Mouse (Mus musculus): ENCODE results near the gene Olfr213. TPM values are rescaled to one million over a fixed set of nuclear protein-coding genes. Genes with fewer than 3 reads are reported as not detected.
"Not testable (repeated sequence)": the region's sequence is repeated elsewhere in the genome, so short reads cannot be mapped to it uniquely, and the experiment has no call there.

The Olfr213 gene
- polyA plus RNA-seq (2015; fragmentation: Nextera tagmentation; extraction: Ambion mirVana), result not detected in 2 replicates

GRCm38 (mm10) chr6:116538156-116538555 is at the start of gene Olfr213:
TSS of gene Olfr213 (plus strand) at chr6:116538456.
- TF ChIP-seq CTCF (IDR thresholded peaks at IDR 0.05; ENCODE audit: low read depth), result no peak
- no peak for TF ChIP-seq EP300 (optimal IDR thresholded peaks at IDR 0.05)
- no peak for ATAC-seq (ENCODE audit: low FRiP score, low TSS enrichment)
- WGBS, result 76% methylated on average over 1 of the region's 1 CpGs

GRCm38 (mm10) chr6:116488791-116489190 is 49.5 kb upstream of the Olfr213 start, which contains the start of gene Olfr211:
TSS of gene Olfr211 (plus strand) at chr6:116489091.
- Histone ChIP-seq H3K27me3 (ENCODE audit: control insufficient read depth, insufficient read depth, low read length) (no peaks in the 10 kb centered on the region), H3K4me2 (replicated peaks; ENCODE audit: low read depth) (no peak within 1 kb of the TSS), H3K9me3 (ENCODE audit: control insufficient read depth, low read length) (no peaks in the 10 kb centered on the region), H3K4me1 (replicated peaks; ENCODE audit: control insufficient read depth, insufficient read depth) (no peaks in the 10 kb centered on the region), H3K27ac (replicated peaks) (no peak within 1 kb of the TSS), H3K4me3 (ENCODE audit: low read depth, low read length) (no peak within 1 kb of the TSS), H3K36me3 (ENCODE audit: control insufficient read depth, insufficient read depth, low read length) (no peaks in the 10 kb centered on the region), H3K9ac (ENCODE audit: low read length) (no peak within 1 kb of the TSS)
- 68% methylated on average over 4 of the region's 4 CpGs for WGBS
- DNase-seq (ENCODE audit: low spot score), result no peak
- no peak for ATAC-seq (ENCODE audit: low FRiP score, low TSS enrichment)
- TF ChIP-seq EP300 (optimal IDR thresholded peaks at IDR 0.05) (no peak), CTCF (IDR thresholded peaks at IDR 0.05; ENCODE audit: low read depth) (no peak)

More at GRCm38 (mm10) chr6:116538156-116538555, at the start of gene Olfr213:
- Histone ChIP-seq H3K9ac (ENCODE audit: low read length) (no peak within 1 kb of the TSS), H3K9me3 (ENCODE audit: control insufficient read depth, low read length) (no peaks in the 10 kb centered on the region), H3K4me2 (replicated peaks; ENCODE audit: low read depth) (no peak within 1 kb of the TSS), H3K4me3 (ENCODE audit: low read depth, low read length) (no peak within 1 kb of the TSS), H3K36me3 (ENCODE audit: control insufficient read depth, insufficient read depth, low read length) (no peaks in the 10 kb centered on the region), H3K4me1 (replicated peaks; ENCODE audit: control insufficient read depth, insufficient read depth) (no peaks in the 10 kb centered on the region), H3K27ac (replicated peaks) (no peak within 1 kb of the TSS), H3K27me3 (ENCODE audit: control insufficient read depth, insufficient read depth, low read length) (no peaks in the 10 kb centered on the region)
- no peak for DNase-seq (ENCODE audit: low spot score)

- no peak for DNase-seq (ENCODE audit: low spot score)
- no peaks in the 10 kb centered on the region for H3K9me3 ChIP-seq (ENCODE audit: control insufficient read depth, low read length)
- TF ChIP-seq EP300 (optimal IDR thresholded peaks at IDR 0.05) (no peak), CTCF (IDR thresholded peaks at IDR 0.05; ENCODE audit: low read depth) (no peak)
- no peak for ATAC-seq (ENCODE audit: low FRiP score, low TSS enrichment)
- H3K27me3 ChIP-seq (ENCODE audit: control insufficient read depth, insufficient read depth, low read length), result no peaks in the 10 kb centered on the region
- no peak overlapping the region for H3K4me3 ChIP-seq (ENCODE audit: low read depth, low read length)
- H3K4me2 ChIP-seq (replicated peaks; ENCODE audit: low read depth), result no peak overlapping the region
- H3K4me1 ChIP-seq (replicated peaks; ENCODE audit: control insufficient read depth, insufficient read depth), result no peaks in the 10 kb centered on the region
- 80% methylated on average over 5 of the region's 5 CpGs for WGBS
- no peaks in the 10 kb centered on the region for H3K36me3 ChIP-seq (ENCODE audit: control insufficient read depth, insufficient read depth, low read length)
- H3K9ac ChIP-seq (ENCODE audit: low read length), result no peak overlapping the region
- no peak overlapping the region for H3K27ac ChIP-seq (replicated peaks)
These were observed 44.5 kb upstream of the Olfr213 start for GRCm38 (mm10) chr6:116493742-116494141.

- Histone ChIP-seq H3K27me3 (ENCODE audit: control insufficient read depth, insufficient read depth, low read length) (no peaks in the 10 kb centered on the region), H3K27ac (replicated peaks) (no peak overlapping the region), H3K36me3 (ENCODE audit: control insufficient read depth, insufficient read depth, low read length) (no peaks in the 10 kb centered on the region), H3K4me2 (replicated peaks; ENCODE audit: low read depth) (no peak overlapping the region), H3K9me3 (ENCODE audit: control insufficient read depth, low read length) (no peaks in the 10 kb centered on the region), H3K4me3 (ENCODE audit: low read depth, low read length) (no peak overlapping the region), H3K4me1 (replicated peaks; ENCODE audit: control insufficient read depth, insufficient read depth) (no peaks in the 10 kb centered on the region), H3K9ac (ENCODE audit: low read length) (no peak overlapping the region)
- no peak for TF ChIP-seq EP300 (optimal IDR thresholded peaks at IDR 0.05)
- TF ChIP-seq CTCF (IDR thresholded peaks at IDR 0.05; ENCODE audit: low read depth), result no peak
- no peak for DNase-seq (ENCODE audit: low spot score)
- 85% methylated on average over 1 of the region's 1 CpGs for WGBS
- ATAC-seq (ENCODE audit: low FRiP score, low TSS enrichment), result no peak
These were observed 42.3 kb upstream of the Olfr213 start for GRCm38 (mm10) chr6:116495960-116496359.

- not testable (repeated sequence) for H3K9me3 ChIP-seq (ENCODE audit: control insufficient read depth, low read length); DNase-seq (ENCODE audit: low spot score); H3K4me2 ChIP-seq (replicated peaks; ENCODE audit: low read depth); ATAC-seq (ENCODE audit: low FRiP score, low TSS enrichment); H3K27me3 ChIP-seq (ENCODE audit: control insufficient read depth, insufficient read depth, low read length); H3K4me1 ChIP-seq (replicated peaks; ENCODE audit: control insufficient read depth, insufficient read depth); H3K27ac ChIP-seq (replicated peaks); H3K9ac ChIP-seq (ENCODE audit: low read length); H3K36me3 ChIP-seq (ENCODE audit: control insufficient read depth, insufficient read depth, low read length); H3K4me3 ChIP-seq (ENCODE audit: low read depth, low read length)
- WGBS, result 90% methylated on average over 17 of the region's 20 CpGs
These were observed 31.8 kb upstream of the Olfr213 start, which contains the start of gene Olfr212 for GRCm38 (mm10) chr6:116506302-116507003. TSS of gene Olfr212 (plus strand) at chr6:116506516.

GRCm38 (mm10) chr6:116514832-116515231 is 23.4 kb upstream of the Olfr213 start:
- no peak for ATAC-seq (ENCODE audit: low FRiP score, low TSS enrichment)
- H3K36me3 ChIP-seq (ENCODE audit: control insufficient read depth, insufficient read depth, low read length), result no peaks in the 10 kb centered on the region

More at GRCm38 (mm10) chr6:116514832-116515231, 23.4 kb upstream of the Olfr213 start:
- DNase-seq (ENCODE audit: low spot score), result no peak
- H3K27me3 ChIP-seq (ENCODE audit: control insufficient read depth, insufficient read depth, low read length), result no peaks in the 10 kb centered on the region
- TF ChIP-seq EP300 (optimal IDR thresholded peaks at IDR 0.05) (no peak), CTCF (IDR thresholded peaks at IDR 0.05; ENCODE audit: low read depth) (no peak)
- H3K4me2 ChIP-seq (replicated peaks; ENCODE audit: low read depth), result no peak overlapping the region
- no peaks in the 10 kb centered on the region for H3K9me3 ChIP-seq (ENCODE audit: control insufficient read depth, low read length)
- no peak overlapping the region for H3K27ac ChIP-seq (replicated peaks)
- no peaks in the 10 kb centered on the region for H3K4me1 ChIP-seq (replicated peaks; ENCODE audit: control insufficient read depth, insufficient read depth)
- no peak overlapping the region for H3K9ac ChIP-seq (ENCODE audit: low read length)
- H3K4me3 ChIP-seq (ENCODE audit: low read depth, low read length), result no peak overlapping the region
